Mouse (Mus musculus) adipocyte (in vitro differentiated cells): Measurements from ENCODE around the gene Gsg1l.
A peak's percentile ranks its signal among the peaks of the same experiment; 100 is the strongest.

Experiments used
- DNase-seq: peaks from one replicate; pipeline ENCODE4 v3.0.0-alpha.2; 2016; ENCODE audit warnings: low spot score

The Gsg1l gene

DNA sequence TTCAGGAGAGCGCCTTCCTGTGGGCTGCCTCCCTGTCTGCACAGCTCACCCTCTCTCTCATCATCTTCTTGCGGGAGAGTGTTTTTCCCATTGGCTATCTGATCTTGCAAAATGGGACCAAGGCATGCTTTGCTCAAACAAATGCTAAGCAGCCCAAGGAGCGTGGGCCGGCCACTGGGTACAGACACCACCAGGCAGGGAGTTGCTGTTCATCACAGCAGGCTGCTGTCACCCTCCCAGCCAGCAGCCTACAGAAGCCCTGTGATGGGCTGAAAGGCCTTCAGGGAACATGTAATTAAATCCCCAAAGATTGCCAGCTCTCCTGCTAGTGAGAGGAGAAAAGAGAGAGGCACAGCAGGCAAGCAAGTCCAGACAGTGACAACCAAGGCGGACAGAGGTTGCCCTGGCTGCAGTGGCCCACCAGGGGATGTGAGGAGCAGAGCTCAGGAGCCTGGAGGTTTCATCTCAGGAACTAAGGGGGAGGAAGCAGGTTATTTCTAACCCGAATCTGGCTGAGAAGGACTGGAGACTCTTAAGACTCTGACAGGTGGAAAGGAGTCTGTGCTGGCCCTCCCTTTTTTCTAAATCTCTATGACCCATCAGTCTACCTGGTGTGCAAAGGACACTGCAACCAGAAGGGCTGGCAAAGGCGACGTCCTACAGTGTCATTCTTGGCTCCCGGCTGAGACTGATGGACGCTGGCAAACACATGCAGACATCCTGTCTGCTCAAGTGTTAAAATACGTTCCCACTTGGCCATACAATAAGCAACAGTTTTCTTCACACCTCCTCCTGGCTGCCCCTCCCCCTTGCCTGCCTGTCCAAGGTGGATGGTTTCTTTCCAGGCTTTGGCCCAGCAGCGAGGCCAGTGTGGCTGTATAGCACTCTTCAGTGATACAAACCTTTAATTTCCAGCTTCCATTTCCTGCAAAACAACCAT is 98.0 kb downstream of the Gsg1l start:
- no peak for DNase-seq

DNA sequence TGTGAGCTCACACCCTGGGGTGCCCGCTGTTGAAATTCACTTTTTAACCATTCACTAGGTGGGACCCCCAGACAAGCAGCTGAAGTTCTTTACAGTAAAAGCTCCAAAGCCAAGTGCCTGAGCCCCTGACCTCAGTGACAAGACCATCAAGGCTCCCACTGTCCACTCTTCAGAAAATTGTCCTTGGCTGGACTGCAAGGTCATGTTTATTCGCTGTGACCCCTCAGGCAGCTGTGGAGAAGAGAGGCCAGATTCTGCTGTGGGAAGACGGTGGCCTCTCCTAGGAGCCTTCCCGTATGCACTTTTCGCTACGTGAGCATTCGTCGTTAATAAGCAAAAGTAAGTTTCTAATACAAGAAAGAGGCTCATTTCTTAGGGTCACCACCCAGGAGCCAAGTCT is 102.6 kb downstream of the Gsg1l start:
- DNase-seq: no peak

DNA sequence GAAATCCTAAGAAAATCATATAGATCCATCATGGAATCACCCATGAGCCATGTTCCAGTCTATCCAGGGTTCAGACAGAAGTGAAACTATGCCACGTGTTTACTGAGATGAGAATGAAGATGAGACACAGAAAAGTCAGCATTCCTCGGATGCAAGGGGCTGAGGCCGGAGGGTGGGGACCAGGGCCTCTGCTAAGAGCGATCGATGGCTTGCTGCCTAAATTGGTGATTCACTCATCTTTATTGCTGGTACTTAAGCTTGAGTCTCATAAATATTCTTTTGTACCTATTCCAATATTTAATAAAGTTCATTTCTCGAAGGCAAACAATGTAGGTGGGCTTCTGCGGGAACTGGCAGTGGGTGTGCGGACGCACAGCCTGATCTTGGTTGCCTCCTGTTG is 105.5 kb downstream of the Gsg1l start:
- DNase-seq: no peak

DNA sequence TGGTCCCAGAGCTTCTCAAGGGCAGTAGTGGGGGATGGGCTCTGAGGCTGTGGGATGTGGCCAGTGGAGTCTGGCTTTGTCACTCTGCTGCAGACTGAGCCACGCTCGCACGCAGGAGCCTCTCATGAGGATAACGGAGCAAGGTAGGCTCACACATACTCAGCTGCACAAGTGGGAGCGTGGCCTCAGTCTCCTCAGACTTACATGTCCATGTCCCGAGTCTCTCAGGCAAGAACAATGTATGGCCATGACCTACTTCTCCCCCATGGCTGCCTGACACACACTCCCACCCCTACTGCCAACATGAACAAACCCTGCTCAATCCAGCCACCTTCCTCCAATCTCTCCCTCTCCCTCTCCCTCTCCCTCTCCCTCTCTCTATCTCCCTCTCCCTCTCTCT is 106.8 kb downstream of the Gsg1l start:
- no peak for DNase-seq

DNA sequence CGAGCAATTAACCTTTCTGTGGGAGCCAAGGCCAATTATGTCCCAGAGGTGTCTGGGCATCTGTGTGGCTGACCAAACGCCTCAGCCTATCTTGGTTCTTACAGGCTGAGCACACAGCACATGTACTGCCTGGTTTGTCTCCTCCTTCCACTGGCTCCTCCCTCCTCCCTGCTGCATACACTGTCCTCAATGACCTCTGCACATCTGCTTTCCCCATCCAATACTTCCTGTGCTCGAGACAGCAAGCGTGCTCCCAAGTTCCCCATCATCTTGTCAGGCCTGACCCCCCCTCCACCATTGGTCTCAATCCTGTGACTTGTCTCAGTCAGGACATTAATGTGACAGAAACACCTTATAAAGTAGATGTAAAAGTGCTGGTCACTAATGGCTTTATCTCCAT is 108.3 kb downstream of the Gsg1l start:
- DNase-seq: no peak

DNA sequence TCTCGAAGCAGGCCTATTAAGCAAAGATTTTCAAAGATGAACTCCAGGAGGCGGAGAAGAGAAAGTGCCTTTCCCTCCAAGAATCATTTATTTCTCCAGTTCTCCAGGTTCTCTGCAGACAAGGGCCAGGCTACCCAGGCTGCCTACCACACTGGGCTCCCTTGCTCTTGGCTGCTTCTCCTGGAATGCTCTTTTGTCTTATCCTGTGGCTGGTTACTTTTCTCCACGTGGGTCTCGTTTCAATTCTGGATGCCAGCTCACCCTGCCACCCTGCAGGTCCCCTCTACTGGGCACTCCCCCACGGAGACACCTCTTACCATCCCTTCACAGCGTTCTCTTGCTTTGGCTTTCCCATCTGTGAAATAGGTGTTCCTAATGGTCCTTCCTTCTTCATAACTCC is 109.4 kb downstream of the Gsg1l start:
- DNase-seq: no peak

DNA sequence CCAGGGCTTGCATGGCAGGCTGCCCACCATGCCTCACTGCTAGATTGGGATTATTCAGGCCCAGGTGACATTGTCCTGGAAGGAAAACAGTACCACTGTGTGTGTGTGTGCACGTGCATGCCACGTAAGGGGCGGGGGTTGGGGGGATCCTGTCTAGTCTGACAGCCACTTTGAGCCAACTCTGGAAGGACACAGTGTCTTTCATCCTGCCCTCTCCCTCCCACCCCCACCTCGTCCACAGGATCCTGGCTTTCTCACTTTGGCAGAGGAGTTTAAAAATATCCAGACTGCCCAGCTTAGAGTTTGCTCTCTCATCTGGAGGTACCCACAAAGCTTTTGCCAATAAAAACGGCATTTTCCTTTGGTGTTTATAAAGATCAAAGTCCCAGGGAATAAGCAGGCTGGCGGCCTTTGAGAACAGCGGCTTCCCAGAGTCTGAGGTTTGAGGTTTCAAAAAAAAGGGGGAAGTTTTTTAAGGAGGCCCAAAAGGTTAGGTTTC is 110.0 kb downstream of the Gsg1l start:
- DNase-seq: no peak

DNA sequence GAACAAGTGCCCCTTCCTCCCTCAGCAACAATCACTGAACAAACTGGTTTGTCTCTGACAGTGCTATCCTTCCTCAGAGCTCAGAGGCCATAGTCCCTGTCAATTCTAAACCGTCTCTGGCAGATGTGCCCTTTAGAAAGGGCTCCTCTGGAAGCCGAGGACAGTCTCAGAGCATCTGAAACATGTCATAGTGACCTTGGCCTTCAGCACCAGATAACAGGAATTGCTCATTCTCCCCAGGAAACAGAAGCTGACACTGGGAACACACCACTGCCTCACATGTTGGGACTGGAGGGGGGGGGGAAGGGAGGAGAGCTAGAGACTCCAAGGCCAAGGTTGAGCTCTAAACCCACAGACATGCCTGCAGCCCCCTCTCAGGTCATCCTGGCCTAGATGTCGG is 113.1 kb downstream of the Gsg1l start:
- no peak for DNase-seq

DNA sequence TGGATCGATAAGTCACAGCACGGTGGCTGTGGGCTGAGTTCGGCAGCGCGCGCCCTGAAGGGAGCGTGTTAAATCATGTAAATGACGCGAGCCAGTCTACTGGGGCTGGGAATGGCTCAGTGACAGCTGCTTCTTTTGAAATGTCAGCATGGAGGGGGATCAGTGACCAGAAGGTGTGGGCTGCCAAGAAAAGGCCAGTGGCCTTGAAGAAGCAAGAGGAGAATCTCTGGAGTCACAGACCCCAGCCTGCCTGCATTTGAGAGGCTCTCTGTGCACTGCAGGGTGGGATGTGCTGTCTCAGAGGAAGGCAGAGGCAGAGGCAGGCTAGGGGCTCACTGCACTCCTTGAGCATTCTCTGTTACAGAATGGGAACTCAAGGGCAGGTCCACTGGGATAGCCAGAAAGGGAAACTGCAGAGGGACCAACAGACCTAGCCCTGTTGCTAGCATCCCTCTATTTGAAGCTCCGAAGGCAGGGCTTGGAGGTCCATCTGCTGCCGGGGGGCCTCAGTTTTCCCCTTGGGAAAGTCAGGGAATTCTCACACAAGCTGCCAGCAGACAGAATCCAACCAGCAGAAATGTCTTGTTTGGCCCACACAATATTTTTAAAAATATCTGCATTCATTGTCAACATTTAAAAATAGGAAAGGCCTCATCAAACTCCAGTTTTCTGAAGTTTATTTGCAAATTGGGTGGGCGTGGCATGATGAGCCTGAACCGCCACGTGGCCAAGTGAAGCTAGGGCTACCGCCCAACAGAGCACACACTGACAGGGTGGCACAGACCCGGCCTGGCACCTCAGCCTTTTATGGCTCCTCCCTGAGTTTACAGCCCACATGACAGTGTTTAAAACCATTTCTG is 115.6 kb downstream of the Gsg1l start:
- DNase-seq: no peak

DNA sequence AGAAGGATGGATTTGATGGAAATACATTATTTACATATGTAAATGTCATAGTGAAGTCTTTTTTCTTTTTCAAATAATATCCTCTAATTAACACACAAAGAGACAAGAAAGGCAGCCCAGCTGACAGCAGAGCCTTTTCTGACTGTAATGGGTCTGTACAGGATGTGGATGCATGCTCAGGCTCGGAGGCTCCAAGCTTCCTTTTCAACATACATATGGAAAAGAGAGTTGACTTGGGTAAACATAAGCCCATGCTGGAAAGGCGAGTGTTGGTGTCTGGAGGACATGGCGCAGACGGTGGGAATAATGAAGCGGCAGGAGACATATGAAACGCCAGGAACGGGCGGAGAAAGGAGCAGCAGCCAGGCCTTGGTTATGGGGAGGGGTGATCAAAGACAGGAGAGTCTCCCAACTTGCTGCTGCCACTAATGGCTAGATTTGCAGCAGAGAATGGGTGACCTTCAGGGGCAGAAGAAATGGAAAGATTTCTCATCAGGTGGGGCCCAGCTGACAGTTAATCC is 118.1 kb downstream of the Gsg1l start:
- no peak for DNase-seq

DNA sequence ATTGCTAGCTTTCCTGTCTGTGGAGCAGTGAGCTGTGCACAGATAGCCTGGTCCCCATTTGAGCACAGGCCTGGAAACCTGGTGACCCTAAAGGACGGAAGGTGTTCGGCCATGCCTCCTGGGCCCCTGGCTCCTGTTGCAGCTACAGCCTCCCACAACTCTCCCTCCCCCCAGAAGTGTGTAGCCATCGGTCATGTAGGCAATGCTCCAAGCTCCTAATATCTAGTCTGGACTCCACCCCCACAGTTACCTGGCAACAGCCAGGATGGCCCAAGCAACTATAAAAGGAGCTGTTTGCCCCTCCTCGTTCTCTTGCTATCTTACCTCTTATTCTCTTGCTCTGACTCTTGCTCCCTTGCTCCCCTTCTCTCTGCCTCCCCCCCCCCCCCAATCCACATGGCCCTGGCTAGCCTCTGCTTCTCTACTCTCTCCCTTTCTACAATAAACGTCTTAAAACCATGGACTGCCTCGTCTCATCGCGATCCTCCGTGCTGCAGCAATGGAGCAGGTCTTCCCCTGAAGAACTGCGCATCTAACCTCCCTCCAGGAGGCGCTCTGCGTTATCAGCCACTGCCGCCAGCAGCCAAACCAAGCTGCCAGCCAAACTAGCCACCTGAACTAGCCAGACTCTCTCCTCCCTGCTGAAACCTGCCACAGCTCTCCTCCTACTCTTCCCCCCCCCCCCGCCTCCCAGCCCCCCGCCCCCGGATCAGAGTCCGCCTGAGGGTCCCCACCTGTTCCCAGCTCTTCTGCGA is 122.7 kb downstream of the Gsg1l start:
- no peak for DNase-seq

DNA sequence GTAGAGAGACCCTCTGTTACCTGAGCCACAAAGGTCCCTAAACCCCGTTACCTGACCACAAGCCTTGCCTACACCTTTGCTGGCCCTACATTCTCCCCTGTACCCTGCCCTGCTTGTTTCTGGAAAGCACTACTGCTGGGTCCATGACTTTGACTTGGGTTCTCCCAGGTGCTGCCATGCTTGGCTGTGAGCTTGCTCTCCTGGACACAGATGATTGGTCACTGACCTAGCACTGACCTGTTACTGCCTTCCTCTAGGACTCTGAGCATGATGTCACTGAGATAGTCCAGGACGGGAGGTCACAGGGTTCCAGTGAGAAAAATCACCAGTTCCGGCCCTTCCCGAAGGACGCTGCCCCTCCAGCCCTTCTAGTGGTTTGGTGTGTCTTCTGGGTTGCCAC is 123.4 kb downstream of the Gsg1l start:
- DNase-seq: no peak

DNA sequence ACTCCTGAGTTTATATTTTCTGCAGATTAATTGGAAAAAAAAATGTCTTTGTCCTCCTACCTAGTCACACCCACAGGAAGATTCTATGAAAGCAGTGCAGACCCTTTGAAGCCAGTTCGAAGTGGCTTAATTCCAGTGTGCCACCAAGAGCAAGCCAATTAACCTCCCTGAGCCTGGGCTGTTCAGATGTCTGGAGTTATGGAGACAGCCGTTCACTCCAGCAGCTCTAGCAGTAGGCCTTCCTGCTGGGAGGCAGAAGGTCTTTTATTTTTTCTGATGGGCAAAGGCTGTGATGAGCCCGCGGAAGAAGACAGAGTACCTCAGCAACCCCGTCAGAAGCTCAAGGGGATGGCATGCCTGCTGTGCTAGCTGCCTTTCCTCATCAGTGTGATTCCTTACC is 127.2 kb downstream of the Gsg1l start:
- no peak for DNase-seq

DNA sequence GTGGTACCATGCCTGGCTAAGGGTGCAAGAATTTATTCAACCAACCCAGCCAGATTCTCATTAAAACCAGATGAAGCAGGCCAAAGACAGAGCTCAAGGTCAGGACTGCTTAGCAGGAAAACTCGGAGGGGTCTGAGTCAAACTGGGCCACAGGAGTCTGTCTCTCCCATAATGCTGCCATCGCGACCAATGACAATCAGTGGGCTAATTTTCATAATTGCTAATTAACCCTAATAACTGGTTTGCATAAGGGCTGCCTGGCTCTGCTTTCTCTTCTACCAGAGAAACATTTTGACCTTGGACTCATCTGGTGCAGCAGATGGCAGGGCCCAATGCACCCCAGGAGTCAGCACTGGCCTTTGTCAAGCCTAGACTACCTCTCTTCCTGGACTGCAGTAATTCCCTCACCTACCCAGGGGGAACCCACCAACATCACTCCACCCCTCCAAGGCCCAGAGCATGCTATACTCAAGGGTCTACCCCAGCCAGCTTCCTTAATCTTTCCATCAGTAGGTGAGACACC is 127.8 kb downstream of the Gsg1l start:
- DNase-seq: no peak

DNA sequence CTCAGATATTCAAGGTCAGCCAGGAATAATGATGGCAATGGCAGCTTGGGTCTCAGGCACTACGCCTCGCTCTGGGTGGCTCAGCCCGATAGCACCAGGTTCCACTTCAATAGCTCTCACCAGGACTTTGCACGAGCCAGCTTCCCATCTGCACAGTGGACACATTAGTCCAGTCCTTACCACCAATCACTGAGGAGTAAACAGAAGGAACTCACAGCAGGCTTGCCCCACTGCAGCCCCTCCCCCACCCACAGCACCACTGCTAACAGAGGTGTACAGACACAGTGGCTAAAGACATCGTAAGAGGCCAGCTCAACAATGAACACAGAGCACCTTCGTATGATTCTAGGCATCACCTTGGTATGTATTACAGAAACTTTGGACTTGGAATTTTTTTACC is 128.4 kb downstream of the Gsg1l start:
- DNase-seq: no peak

DNA sequence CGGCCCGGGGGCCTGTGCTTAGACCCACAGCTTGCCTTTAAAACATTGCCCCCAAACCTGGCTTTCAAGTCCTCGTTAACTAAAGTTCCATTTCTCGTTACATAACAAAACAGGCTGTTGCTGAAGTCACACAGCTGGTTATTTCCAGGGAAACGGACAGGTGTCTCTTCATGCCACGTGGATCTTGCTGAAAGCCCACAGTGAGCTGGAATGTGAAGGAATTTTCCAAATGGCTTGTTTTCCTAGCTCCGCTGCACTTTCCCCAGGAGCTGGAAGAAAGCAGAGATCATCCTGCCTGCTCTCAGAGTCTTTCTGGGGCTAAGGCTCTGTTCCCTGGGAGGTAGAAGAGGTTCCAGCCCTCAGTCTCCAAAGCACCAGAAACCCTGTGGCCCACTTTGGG is 130.3 kb downstream of the Gsg1l start:
- DNase-seq: no peak

DNA sequence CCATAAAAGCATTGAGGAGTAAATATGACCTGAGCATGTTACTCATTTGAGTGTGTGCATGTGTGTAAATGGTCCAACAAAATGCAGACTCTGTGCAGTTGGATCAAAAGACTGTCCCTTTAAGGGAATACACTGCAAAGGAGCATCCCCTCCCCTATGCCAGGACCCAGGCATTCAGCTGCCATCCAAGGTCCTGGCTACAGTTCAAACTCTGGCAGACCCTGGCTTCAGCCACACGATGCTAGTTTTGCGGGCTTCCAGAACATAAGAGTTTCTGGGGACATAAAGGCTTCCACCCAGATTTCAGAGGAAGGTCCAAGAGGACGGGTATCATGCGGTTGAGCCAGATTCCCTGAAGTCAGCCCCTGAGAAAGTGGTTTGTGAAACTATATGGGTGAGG is 133.2 kb downstream of the Gsg1l start:
- no peak for DNase-seq

DNA sequence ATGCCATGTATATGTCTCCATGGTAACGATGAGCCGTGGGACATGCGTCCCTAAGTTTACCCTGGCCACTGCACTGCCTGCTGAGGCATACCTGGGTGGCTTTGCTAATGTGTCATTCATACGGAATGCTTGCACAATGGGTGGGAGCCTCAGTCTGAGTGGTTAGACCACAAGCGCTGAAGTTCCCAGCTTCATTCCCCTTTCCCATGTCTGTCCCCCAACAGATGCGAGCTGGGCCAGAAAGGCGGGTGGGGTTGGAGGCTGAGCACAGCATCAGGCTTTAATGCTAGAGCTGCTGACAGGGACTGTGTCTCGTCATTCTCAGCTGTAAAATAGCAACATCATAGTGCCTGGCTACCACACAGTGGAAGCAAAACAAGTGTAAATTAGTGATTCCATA is 136.3 kb downstream of the Gsg1l start:
- no peak for DNase-seq

DNA sequence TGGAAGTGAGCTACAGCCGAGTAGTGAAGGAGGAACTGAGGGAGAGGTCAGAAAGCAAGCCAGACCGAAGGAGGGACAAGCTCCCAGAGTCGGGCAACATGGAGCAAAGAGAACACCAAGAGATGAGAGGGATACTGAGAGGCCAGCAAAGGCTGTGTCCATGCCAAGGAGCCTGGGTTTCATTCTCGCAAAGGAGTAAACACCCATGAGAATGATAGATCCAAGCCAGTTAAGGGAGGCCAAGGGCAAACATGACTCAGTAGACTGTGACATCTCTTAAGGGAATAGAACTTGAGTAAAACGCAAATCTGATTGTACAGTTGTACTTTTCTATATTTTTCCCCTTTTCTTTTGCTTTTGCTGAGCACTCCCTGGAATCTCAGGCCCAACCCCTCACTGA is 137.6 kb downstream of the Gsg1l start:
- DNase-seq: peak; percentile 12

DNA sequence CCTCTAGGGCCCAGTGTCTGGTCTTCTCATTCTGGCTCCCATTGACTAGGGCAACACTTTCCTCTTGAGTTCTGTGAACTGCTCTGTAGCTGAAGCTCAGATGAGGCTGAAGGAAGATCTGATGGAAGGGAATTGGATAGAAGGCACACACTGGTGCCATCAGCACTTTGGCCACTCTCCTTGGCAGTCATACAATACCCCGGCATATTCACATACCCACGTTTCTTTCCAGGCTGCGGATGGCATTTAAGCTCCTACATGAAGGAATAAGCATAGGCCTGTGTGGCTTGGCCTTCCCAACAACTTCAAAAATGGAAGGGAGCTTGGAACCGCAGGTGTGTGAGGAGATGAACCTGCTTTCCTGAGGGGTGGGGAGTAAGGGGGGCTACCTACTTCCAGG is 138.7 kb downstream of the Gsg1l start:
- no peak for DNase-seq

DNA sequence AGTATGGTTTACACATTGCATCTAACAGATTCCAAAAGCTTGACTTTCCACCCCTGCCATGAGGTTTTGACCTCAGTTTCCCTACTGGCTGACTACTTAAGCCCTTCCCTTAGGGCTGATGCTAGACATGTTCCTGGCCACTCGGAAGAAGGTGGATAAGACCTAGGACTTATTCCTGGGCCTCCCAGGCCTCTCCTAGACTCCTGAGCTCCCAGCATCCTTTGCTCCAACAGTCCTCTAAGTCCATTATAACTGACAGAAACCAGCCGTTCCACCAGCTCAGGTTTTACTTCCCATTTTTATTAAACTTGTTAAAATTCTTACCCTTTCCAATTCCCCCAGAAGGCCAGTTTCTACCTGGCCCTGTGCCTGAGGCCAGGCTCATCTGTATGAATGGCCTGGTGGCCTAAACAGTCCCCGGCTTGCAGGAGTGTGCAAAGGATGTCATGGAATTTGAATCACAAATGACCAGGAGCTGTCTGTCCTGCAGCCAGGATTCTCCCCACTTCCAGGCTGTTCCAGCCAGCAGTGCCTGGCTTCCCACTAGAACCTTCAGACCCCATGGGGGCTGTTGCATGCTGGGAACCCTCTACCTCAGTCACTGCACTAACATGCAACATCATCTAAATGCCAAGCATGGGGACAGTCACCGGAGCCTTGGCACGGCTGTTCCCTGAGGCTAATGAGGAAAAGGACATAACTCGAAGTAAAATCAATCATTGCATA is 139.7 kb downstream of the Gsg1l start:
- DNase-seq: no peak
